Mouse (Mus musculus) embryonic facial prominence, embryonic 14.5 days (tissue): ENCODE data around the gene Lrfn1. TPM values are rescaled to one million over a fixed set of nuclear protein-coding genes. Genes with fewer than 3 reads are reported as not detected.
"Not testable (repeated sequence)": the region's sequence is repeated elsewhere in the genome, so short reads cannot be mapped to it uniquely, and the experiment has no call there.

Experiments
- ATAC-seq: fragments of 200-750 bp; cut with Nextera tagmentation; 2 replicates; pipeline ENCODE4 v1.8.0; 2017; ENCODE audit warnings: low read depth, moderate number of reproducible peaks, moderate TSS enrichment
- DNase-seq: peaks from one replicate; pipeline ENCODE4 v3.0.0-alpha.2; 2015; ENCODE audit warnings: low spot score
- H3K27ac ChIP-seq: fragments of 300-500 bp; sonication (generic); replicated peaks from 2 replicates; pipeline ENCODE4 v1.5.1; 2014; ENCODE audit warnings: low read depth, mild to moderate bottlenecking, low read length, moderate library complexity
- H3K27me3 ChIP-seq: fragments of 300-500 bp; sonication (generic); replicated peaks from 2 replicates; pipeline ENCODE4 v1.6.1; 2014; ENCODE audit warnings: low read length; ENCODE audit not compliant: control insufficient read depth, insufficient read depth
- H3K36me3 ChIP-seq: fragments of 300-500 bp; sonication (generic); 2 replicates; pipeline ENCODE4 v1.6.1; 2014; ENCODE audit warnings: low read length, mixed read lengths; ENCODE audit not compliant: control insufficient read depth, insufficient read depth
- H3K4me1 ChIP-seq: fragments of 300-500 bp; sonication (generic); 2 replicates; pipeline ENCODE4 v1.6.1; 2014; ENCODE audit warnings: antibody characterized with exemption, low read length; ENCODE audit not compliant: control insufficient read depth, insufficient read depth
- H3K4me2 ChIP-seq: fragments of 300-500 bp; sonication (generic); 2 replicates; pipeline ENCODE4 v1.6.1; 2014; ENCODE audit warnings: low read depth, mild to moderate bottlenecking, low read length, moderate library complexity, mixed read lengths
- H3K4me3 ChIP-seq: fragments of 300-500 bp; sonication (generic); 2 replicates; pipeline ENCODE4 v1.5.1; 2014; ENCODE audit warnings: low read depth, mild to moderate bottlenecking, low read length
- H3K9ac ChIP-seq: fragments of 300-500 bp; sonication (generic); 2 replicates; pipeline ENCODE4 v1.6.1; 2014; ENCODE audit warnings: low read depth, mild to moderate bottlenecking, low read length, moderate library complexity, mixed read lengths
- H3K9me3 ChIP-seq: fragments of 300-500 bp; sonication (generic); 2 replicates; pipeline ENCODE4 v1.6.1; 2016; ENCODE audit warnings: low read length; ENCODE audit not compliant: control insufficient read depth
- WGBS: fragments of 180-500 bp; shearing (Covaris S2); extraction: QIAGEN DNeasy Blood & Tissue Kit; methylation state at CpG from one replicate; pipeline ENCODE4 v1.1.7; 2014; 5-methylcytosine and 5-hydroxymethylcytosine counted together
- polyA plus RNA-seq: library from polyadenylated mRNA; unstranded; fragments of >200 nt; fragmentation: Nextera tagmentation; extraction: Ambion mirVana; gene quantifications from 2 replicates; pipeline ENCODE4 v1.2.1, GENCODE M21; 2014

Gene Lrfn1
- polyA plus RNA-seq, 1 experiment from 2014 or later, result 4.0 TPM

DNA sequence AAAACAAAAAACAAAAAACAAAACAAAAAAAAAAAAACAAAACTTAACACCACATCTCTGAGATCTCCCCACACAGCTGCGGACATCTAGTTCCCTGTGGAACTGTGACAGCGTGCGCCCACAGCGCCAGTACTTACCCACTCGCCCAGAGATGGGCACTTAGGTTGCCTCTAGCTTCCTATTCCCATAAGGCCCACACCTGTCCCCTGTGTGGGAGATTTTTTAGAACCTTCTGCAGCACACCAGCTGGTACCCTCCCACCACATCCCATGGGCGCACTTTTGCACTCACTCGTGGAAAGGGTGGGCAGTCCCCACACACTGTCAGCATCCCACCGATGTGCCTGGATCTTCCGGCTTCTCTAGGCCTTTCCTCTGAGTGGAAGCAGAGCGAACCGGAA is 31.1 kb downstream of the Lrfn1 start:
- no peak overlapping the region for H3K27ac ChIP-seq

DNA sequence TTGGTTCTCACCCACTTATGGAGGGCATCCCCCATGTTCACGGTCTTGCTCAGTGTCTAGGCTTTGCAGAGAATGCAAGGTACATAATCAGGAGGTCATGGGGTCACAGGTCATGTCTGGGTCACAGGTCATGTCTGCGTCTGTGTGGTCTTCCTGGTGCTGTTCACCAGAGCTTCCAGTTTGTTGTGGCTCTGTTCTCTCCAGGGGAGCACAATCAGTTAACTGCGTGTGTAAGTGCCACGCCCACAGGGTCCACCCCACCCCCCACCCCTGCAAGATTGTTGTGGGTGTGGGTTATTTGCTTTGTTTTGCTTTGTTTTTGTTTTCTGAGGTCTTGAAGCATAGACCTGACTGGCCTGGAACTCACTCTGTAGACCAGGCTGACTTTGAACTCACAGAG is 32.4 kb downstream of the Lrfn1 start:
- H3K27me3 ChIP-seq, result no peaks in the 10 kb centered on the region; the same call in 1 of the 2 replicates
- ATAC-seq, result no peak
- H3K36me3 ChIP-seq, result no peaks in the 10 kb centered on the region
- H3K9ac ChIP-seq, result no peak overlapping the region
- no peak overlapping the region for H3K4me3 ChIP-seq
- DNase-seq, result no peak
- 39% methylated on average over 4 of the region's 4 CpGs for WGBS
- no peak overlapping the region for H3K27ac ChIP-seq
- H3K9me3 ChIP-seq, result no peaks in the 10 kb centered on the region
- H3K4me1 ChIP-seq, result no peaks in the 10 kb centered on the region
- no peak overlapping the region for H3K4me2 ChIP-seq

More for the DNA sequence above, 31.1 kb downstream of the Lrfn1 start:
- H3K4me1 ChIP-seq, result no peaks in the 10 kb centered on the region
- no peaks in the 10 kb centered on the region for H3K27me3 ChIP-seq
- DNase-seq (no peak), ATAC-seq (no peak)
- WGBS, result 82% methylated on average over 11 of the region's 11 CpGs
- H3K4me3 ChIP-seq, result no peak overlapping the region
- H3K36me3 ChIP-seq, result no peaks in the 10 kb centered on the region
- H3K9ac ChIP-seq, result no peak overlapping the region
- no peaks in the 10 kb centered on the region for H3K9me3 ChIP-seq
- H3K4me2 ChIP-seq, result no peak overlapping the region

DNA sequence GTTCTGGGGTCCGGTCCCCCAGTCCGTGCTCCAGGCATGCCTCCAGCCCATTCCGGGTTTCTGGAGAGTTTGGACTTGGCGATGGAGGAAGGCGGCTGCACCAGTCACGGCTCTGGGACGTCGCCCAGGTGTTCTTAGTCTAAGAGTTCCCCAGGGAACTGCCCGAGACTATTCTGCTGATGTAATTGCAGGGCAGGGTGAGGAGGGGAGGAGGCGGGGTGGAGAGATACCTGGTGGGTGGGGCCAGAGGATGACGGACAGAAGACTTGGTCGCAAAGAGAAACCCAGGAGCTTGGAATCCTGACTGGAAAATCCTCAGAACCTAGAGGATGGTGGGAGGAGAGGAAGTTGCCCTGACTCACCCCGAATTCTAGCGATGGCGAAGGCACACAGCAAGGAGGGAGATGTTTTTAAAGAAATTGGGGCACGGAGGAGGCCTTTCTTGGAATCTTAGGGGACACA is 36.3 kb downstream of the Lrfn1 start:
- ATAC-seq (peak; percentile 60; the same call in 1 of the 2 replicates), DNase-seq (peak; percentile 80)
- H3K4me3 ChIP-seq, result peak overlapping the region; percentile 26
- no peaks in the 10 kb centered on the region; the same call in 1 of the 2 replicates for H3K27me3 ChIP-seq
- no peaks in the 10 kb centered on the region for H3K36me3 ChIP-seq
- H3K9me3 ChIP-seq, result no peaks in the 10 kb centered on the region
- H3K9ac ChIP-seq, result peak overlapping the region; percentile 2; the same call in 1 of the 2 replicates
- no peak overlapping the region for H3K27ac ChIP-seq
- no peaks in the 10 kb centered on the region for H3K4me1 ChIP-seq
- peak overlapping the region; percentile 53 for H3K4me2 ChIP-seq
- WGBS, result 4% methylated on average over 16 of the region's 16 CpGs

- no peak for ATAC-seq
- H3K4me3 ChIP-seq, result no peak overlapping the region
- WGBS, result 4% methylated on average over 10 of the region's 10 CpGs
Measured at GRCm38 (mm10) chr7:28490410-28490809, 38.6 kb downstream of the Lrfn1 start.

DNA sequence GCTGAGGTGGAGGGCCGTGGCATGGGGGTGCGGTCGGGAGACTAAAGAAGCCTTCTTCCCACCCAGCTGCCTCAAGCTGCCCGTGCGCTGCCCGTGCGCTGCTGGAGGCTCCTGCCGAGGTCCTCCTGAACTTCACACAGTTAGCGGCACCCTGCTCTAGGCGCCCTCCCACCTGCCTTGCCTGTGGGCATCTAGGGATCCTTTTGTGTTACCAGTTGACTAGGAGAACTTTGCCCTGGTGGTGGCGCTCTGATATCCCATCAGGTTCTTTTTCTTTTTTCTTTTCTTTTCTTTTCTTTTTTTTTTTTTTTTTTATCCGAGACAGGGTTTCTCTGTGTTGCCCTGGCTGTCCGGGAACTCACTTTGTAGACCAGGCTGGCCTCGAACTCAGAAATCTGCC is 39.1 kb downstream of the Lrfn1 start:
- Histone ChIP-seq H3K36me3 (no peaks in the 10 kb centered on the region), H3K4me2 (peak overlapping the region; percentile 12; the same call in 1 of the 2 replicates), H3K9me3 (no peaks in the 10 kb centered on the region), H3K4me3 (no peak overlapping the region), H3K27ac (no peak overlapping the region), H3K27me3 (no peaks in the 10 kb centered on the region; the same call in 1 of the 2 replicates), H3K4me1 (no peaks in the 10 kb centered on the region), H3K9ac (no peak overlapping the region)
- WGBS, result 45% methylated on average over 11 of the region's 14 CpGs
- no peak for DNase-seq
- no peak for ATAC-seq

More at GRCm38 (mm10) chr7:28490410-28490809, 38.6 kb downstream of the Lrfn1 start:
- H3K36me3 ChIP-seq, result no peaks in the 10 kb centered on the region
- H3K4me1 ChIP-seq, result no peaks in the 10 kb centered on the region
- H3K27ac ChIP-seq, result no peak overlapping the region
- no peaks in the 10 kb centered on the region for H3K9me3 ChIP-seq
- DNase-seq, result peak; percentile 45
- H3K27me3 ChIP-seq, result no peaks in the 10 kb centered on the region; the same call in 1 of the 2 replicates
- peak overlapping the region; percentile 12; the same call in 1 of the 2 replicates for H3K4me2 ChIP-seq
- H3K9ac ChIP-seq, result no peak overlapping the region

- no peak for ATAC-seq
- H3K9ac ChIP-seq, result no peak overlapping the region
- H3K4me2 ChIP-seq, result no peak overlapping the region
- no peak for DNase-seq
- H3K9me3 ChIP-seq, result no peaks in the 10 kb centered on the region
- H3K4me1 ChIP-seq, result no peaks in the 10 kb centered on the region
- 75% methylated on average over 8 of the region's 8 CpGs for WGBS
- no peak overlapping the region for H3K27ac ChIP-seq
- no peak overlapping the region for H3K4me3 ChIP-seq
- H3K36me3 ChIP-seq, result no peaks in the 10 kb centered on the region
- no peaks in the 10 kb centered on the region; the same call in 1 of the 2 replicates for H3K27me3 ChIP-seq
Measured at GRCm38 (mm10) chr7:28492310-28492709, 40.5 kb downstream of the Lrfn1 start.

DNA sequence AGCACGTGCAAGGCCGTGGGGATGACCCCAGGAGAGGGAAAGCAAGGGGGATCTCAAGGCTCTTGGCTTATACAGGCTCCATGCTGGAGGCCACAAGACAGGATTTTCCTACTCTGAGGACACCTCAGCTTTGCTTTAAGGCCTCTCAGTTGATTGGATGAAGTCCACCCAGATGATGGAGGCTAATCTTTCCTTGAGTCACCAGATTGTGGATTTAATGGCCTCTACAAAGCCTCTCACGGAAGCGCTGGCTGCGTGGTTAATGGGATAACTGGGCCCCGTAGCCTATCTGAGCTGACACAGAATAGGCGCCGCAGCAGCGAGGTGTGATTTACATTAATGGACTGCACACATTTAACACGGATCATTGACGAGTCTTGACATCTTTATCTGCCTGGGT is 43.6 kb downstream of the Lrfn1 start:
- WGBS, result 83% methylated on average over 11 of the region's 11 CpGs
- DNase-seq, result no peak
- Histone ChIP-seq H3K9ac (no peak overlapping the region), H3K4me3 (no peak overlapping the region), H3K9me3 (no peaks in the 10 kb centered on the region), H3K4me2 (no peak overlapping the region), H3K27me3 (no peaks in the 10 kb centered on the region), H3K27ac (no peak overlapping the region), H3K36me3 (no peaks in the 10 kb centered on the region), H3K4me1 (no peaks in the 10 kb centered on the region)
- no peak for ATAC-seq

- H3K4me3 ChIP-seq, result no peak overlapping the region
- no peaks in the 10 kb centered on the region for H3K27me3 ChIP-seq
- no peak overlapping the region for H3K9ac ChIP-seq
- no peaks in the 10 kb centered on the region for H3K4me1 ChIP-seq
- ATAC-seq (no peak), DNase-seq (peak; percentile 47)
- 5% methylated on average over 5 of the region's 5 CpGs for WGBS
- H3K9me3 ChIP-seq, result peaks cover 4% of the 10 kb centered on the region; the same call in 1 of the 2 replicates
- no peaks in the 10 kb centered on the region for H3K36me3 ChIP-seq
- no peak overlapping the region for H3K4me2 ChIP-seq
- no peak overlapping the region for H3K27ac ChIP-seq
Measured at GRCm38 (mm10) chr7:28505585-28505984, 53.8 kb downstream of the Lrfn1 start.

DNA sequence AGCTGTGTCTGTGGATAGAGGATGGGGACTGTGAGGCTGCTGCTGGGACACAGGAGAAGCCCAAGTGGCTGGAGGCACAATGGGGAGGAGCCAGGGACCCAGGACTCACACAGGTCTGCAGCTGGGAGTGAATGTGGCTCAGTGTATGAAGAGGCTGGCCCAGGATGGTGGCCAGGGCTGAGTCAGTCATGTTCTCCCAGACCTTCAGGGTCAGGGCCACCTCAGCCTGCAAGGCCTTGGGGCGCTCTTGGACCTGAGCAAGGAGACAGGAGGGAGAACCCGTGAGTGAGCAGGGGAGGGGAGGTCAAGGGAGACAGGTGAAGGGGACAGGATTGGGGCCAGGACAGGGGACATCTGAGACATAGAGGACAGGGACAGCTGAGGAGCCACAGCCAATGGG is 57.3 kb downstream of the Lrfn1 start:
- ATAC-seq, H3K4me3 ChIP-seq, H3K27ac ChIP-seq, H3K4me1 ChIP-seq, H3K4me2 ChIP-seq, DNase-seq, H3K9ac ChIP-seq, H3K27me3 ChIP-seq, H3K36me3 ChIP-seq, H3K9me3 ChIP-seq: not testable (repeated sequence)
- 58% methylated on average over 2 of the region's 2 CpGs for WGBS
